Mouse (Mus musculus): ENCODE measurements around the gene Rtn4rl2.

The Rtn4rl2 gene

GRCm38 (mm10) chr2:84885084-84886055 is 1.1 kb downstream of the Rtn4rl2 start:
- no peak for ATAC-seq (ENCODE audit: insufficient number of reproducible peaks, low FRiP score, low TSS enrichment)

DNA sequence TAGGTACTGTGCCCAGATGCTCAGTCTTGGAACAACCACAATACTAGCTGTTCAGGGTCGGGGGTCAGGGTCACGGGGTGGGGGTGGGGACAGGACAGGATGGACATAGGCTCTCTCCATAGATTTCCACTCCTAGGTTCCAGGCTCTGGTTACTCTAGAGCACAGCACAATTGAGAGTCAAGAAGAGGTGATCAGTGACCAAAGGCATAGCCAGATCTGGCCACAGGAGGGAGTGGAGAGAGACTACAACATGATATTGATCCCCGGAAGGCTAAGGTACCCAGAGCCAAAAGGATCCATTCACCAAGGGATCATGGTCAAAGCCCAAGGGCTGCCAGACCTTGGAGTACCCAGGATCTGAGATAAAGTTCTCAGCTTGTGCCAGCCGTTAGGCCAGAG is 1.9 kb downstream of the Rtn4rl2 start:
- no peak for ATAC-seq (ENCODE audit: insufficient number of reproducible peaks, low FRiP score, low TSS enrichment)

DNA sequence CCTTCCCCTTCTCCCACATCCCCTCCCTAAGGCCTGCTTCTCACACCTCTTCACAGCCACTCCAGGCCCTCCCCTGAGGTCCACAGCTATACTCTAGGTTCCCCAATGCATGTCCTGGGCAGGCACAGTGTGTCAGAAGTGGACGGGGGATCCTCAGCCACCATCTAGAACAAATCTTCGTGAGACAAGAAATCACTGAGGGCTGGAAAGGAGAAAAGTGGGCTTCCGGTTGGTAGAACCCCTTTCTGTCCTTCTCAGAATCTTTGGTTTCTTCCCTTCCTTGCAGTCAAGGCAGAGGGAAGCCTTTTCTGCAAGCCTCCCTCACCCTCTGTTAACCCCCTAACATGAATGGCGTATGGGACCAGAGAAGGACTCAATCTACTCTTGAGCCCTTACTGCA is 2.6 kb downstream of the Rtn4rl2 start:
- ATAC-seq (ENCODE audit: insufficient number of reproducible peaks, low FRiP score, low TSS enrichment) = no peak

GRCm38 (mm10) chr2:84883530-84883929 is 3.0 kb downstream of the Rtn4rl2 start:
- no peak for ATAC-seq (ENCODE audit: insufficient number of reproducible peaks, low FRiP score, low TSS enrichment)

DNA sequence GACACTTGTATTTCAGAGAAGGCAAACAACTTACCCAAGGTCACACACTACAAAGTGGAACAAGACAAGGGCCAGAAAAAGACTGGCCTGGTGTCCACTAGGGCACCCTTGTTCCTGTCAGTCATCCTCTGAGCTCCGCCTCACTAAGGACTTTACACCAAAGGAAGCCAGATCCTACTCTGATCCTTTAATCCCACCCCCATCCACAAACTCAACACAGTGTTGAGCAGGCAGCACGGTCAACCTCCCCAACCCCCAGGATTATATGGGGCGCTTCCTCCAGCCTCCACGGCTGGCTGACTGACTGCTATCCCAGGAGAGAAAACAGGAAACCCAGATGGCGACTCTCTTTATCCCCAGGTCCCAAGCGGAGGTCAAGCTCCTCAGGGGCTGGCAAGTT is 3.4 kb downstream of the Rtn4rl2 start:
- ATAC-seq (ENCODE audit: insufficient number of reproducible peaks, low FRiP score, low TSS enrichment) = no peak

- ATAC-seq (ENCODE audit: insufficient number of reproducible peaks, low FRiP score, low TSS enrichment) = no peak
Observed at GRCm38 (mm10) chr2:84882606-84883005, 3.9 kb downstream of the Rtn4rl2 start.

- no peak for ATAC-seq (ENCODE audit: insufficient number of reproducible peaks, low FRiP score, low TSS enrichment)
Observed at GRCm38 (mm10) chr2:84880590-84880989, 5.9 kb downstream of the Rtn4rl2 start.

GRCm38 (mm10) chr2:84875842-84876241 is 10.7 kb downstream of the Rtn4rl2 start:
- no peak for ATAC-seq (ENCODE audit: insufficient number of reproducible peaks, low FRiP score, low TSS enrichment)

DNA sequence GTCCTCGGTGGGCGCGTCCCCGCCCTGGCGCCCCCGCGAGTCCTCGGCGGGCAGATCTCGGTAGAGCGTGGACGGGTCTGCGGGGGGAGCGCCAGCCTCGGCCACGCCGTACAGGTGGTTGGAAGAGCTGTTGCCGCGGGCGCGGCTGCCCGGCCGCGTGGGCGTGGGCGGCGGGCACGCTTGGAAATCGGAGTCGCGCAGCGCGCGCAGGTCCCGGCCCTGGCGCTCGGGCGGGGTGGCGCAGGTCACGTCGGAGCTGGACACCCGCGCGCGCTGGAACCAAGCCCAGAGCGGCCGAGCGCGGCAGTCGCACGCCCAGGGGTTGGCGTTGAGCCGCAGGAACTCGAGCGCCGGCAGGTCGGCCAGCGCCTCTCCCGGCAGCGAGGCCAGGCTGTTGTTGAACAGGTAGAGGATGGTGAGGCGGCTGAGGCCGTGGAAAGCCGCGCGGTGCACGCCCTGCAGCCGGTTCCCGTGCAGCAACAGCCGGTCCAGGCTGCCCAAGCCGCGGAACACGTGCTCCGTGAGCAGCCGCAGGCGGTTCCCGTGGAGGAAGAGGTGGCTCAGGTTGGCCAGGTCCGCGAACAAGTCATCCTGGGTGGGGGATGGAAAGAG is 14.3 kb downstream of the Rtn4rl2 start:
- ATAC-seq (ENCODE audit: insufficient number of reproducible peaks, low FRiP score, low TSS enrichment) = no peak

GRCm38 (mm10) chr2:84870623-84871160 is 15.8 kb downstream of the Rtn4rl2 start:
- no peak for ATAC-seq (ENCODE audit: insufficient number of reproducible peaks, low FRiP score, low TSS enrichment)

- no peak for ATAC-seq (ENCODE audit: insufficient number of reproducible peaks, low FRiP score, low TSS enrichment)
Observed at GRCm38 (mm10) chr2:84868977-84869376, 17.5 kb downstream of the Rtn4rl2 start.

GRCm38 (mm10) chr2:84868521-84868943 is 18.0 kb downstream of the Rtn4rl2 start:
- no peak for ATAC-seq (ENCODE audit: insufficient number of reproducible peaks, low FRiP score, low TSS enrichment)

DNA sequence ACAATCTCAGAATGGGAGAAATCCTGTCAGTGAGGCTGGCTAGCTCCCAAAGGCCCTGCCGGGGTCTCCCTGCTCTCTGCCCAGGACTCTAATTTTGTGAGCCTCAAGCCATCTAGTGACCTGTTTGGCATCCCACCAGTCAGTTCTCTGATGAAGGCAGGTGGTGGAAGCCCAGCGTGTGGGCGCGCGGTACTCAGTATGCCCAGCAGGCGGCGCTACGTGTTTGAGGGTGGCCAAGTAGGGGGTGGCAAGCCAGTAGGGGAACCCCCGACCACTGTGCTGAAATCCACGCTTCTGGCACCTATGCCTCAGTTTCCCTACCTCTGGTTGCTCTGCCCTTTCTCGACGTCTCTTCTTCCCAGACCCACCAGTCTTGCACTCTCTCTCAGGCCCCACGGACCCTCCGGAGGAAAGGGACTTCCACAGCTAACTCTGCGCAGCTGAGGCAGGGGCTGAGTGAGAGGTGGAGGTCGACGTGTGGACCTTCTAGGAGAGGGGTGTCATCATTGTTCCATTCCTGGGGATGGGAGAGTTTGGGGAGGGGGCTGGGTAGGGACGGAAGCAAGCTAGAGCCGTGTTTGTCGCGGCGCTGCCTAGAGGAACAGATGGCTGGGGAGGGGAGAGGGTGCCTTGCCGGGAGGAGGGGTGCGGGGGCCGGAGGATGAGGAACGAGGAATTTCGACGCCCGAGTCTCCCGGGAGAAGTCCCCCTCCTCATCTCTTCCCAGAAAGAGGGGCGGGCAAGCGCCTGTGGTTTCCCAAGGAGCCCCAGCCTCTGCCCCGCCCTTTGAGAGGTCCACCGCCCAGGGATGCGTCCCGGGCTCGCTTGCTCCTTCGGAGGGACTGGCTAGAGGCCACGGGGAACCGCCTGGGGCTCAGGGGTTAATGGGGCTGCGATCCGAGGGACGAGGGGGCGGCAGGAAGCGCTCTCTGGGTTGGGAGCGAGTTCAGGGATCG is 20.6 kb downstream of the Rtn4rl2 start:
- ATAC-seq (ENCODE audit: insufficient number of reproducible peaks, low FRiP score, low TSS enrichment) = no peak

- ATAC-seq (ENCODE audit: insufficient number of reproducible peaks, low FRiP score, low TSS enrichment) = no peak
Observed at GRCm38 (mm10) chr2:84862231-84862630, 24.3 kb downstream of the Rtn4rl2 start.

GRCm38 (mm10) chr2:84861430-84861829 is 25.1 kb downstream of the Rtn4rl2 start:
- no peak for ATAC-seq (ENCODE audit: insufficient number of reproducible peaks, low FRiP score, low TSS enrichment)

GRCm38 (mm10) chr2:84859991-84860780 is 26.3 kb downstream of the Rtn4rl2 start:
- no peak for ATAC-seq (ENCODE audit: insufficient number of reproducible peaks, low FRiP score, low TSS enrichment)

DNA sequence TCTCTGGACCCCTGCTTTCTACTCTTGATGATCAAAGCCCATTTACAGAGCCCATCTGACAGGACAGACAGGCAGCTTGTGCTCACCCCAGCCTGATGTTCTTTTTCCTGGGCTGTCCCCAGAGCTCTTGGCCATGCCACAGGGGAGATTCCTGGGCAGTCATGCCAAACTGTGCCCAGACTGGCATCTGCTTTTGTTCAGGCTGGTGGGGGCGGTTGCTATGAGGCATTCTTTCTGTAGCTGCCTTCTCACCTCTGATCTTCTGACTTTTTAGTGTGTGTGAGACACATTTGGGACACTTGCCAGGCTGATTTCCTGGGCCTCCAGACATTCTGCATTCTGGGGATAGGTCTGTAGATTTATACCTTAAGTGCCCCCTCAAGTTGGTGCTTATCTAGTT is 28.0 kb downstream of the Rtn4rl2 start:
- no peak for ATAC-seq (ENCODE audit: insufficient number of reproducible peaks, low FRiP score, low TSS enrichment)

GRCm38 (mm10) chr2:84855732-84856131 is 30.8 kb downstream of the Rtn4rl2 start:
- ATAC-seq (ENCODE audit: insufficient number of reproducible peaks, low FRiP score, low TSS enrichment) = no peak
